Mouse (Mus musculus) cerebellum, adult 2 months (tissue): ENCODE data around the gene Pdzd2.

ENCODE experiments used
- CTCF ChIP-seq: fragments of 200-500 bp; IDR thresholded peaks from 2 replicates; pipeline ENCODE4 v1.5.1; 2011; ENCODE audit warnings: low read depth, mild to moderate bottlenecking, control low read depth, low read length, moderate library complexity, borderline replicate concordance; ENCODE audit not compliant: insufficient read depth
- POLR2A ChIP-seq: fragments of 200-500 bp; IDR thresholded peaks from 2 replicates; pipeline ENCODE4 v1.6.1; 2011; ENCODE audit warnings: low read length, control low read depth, borderline replicate concordance; ENCODE audit not compliant: insufficient read depth

GRCm38 (mm10) chr15:12373918-12374317 lies 365.8 kb downstream of the Pdzd2 start:
- TF ChIP-seq CTCF (no peak), POLR2A (no peak)
